Mouse (Mus musculus) liver, adult 2 months (tissue): Measurements from ENCODE around the gene Jmjd6.

Experiments used
- CTCF ChIP-seq: fragments of 200-500 bp; IDR thresholded peaks from 2 replicates; pipeline ENCODE4 v1.5.1; 2011; ENCODE audit warnings: low read depth, low read length, control low read depth
- POLR2A ChIP-seq: fragments of 200-500 bp; IDR thresholded peaks from 2 replicates; pipeline ENCODE4 v1.6.1; 2011; ENCODE audit warnings: low read length, control low read depth; ENCODE audit not compliant: insufficient read depth; ENCODE audit errors: extremely low read depth

DNA sequence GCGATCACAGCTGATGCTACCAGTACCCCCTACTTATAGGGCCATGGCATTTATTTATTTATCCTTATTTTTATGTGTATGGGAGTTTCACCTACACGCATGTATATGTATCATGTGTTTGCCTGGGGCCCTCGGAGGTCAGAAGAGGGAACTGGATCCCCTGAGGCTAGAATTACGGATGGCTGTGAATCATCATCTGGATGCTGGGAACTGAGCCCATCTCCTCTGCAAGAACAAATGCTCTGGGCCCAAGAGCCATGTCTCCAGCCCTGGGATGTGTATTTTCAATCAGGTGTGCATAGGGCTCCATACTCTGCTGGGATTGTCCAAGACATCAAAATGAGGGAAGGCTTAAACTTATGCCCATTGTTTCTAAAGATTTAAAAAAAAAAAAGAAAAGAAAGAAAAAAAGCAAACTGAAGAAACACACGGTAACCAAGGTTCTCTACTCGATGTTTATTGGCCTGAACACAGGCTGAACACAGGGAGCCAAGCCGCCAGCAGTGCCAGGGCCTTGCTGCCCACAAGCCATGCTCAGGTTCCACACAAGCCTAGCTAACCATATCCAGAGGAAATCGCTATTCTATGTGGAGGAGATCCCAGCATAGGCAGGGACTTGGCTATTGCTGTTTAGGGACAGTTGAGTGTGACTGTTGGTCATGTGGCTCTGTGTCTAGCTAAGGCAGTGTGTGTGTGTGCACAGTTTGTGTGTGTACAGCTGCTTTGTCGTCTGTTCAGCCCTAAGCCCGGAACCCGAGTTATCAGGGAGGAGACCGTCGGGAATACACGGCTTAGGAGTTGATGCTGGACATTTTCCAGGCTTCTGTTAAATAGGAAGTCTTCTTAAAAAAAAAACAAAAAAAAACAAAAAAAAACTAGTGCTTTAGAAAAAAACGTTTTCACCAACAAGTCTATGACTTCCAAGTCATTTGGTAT lies 36.8 kb downstream of the Jmjd6 start:
- TF ChIP-seq CTCF, result no peak
- TF ChIP-seq POLR2A, result no peak
